Mouse (Mus musculus): ENCODE data around the gene Ydjc.

GRCm38 (mm10) chr16:17168049-17168448 lies 23.6 kb downstream of the Ydjc start:
- TF ChIP-seq POLR2A (IDR thresholded peaks at IDR 0.05; ENCODE audit: low read depth, low read length) (no peak), CTCF (IDR thresholded peaks at IDR 0.05; ENCODE audit: borderline replicate concordance, insufficient read depth, low read length) (no peak)

Data from embryonic fibroblast, embryonic 13.5 days (primary cell).